Mouse (Mus musculus) T-helper 17 cell (primary cell): ENCODE results near the gene Cdc45.

Source experiments
- in situ Hi-C, 2 experiments: fragments of 300-600 bp; cut with MboI, MseI; formaldehyde crosslinking; loops; 1 replicate in 1 of 2; 2 replicates in 1 of 2; pipeline ENCODE4 v1.15.1; 2025; ENCODE audit warnings: high pct_unique_total_duplicates in 2 of 2

The Cdc45 gene

DNA sequence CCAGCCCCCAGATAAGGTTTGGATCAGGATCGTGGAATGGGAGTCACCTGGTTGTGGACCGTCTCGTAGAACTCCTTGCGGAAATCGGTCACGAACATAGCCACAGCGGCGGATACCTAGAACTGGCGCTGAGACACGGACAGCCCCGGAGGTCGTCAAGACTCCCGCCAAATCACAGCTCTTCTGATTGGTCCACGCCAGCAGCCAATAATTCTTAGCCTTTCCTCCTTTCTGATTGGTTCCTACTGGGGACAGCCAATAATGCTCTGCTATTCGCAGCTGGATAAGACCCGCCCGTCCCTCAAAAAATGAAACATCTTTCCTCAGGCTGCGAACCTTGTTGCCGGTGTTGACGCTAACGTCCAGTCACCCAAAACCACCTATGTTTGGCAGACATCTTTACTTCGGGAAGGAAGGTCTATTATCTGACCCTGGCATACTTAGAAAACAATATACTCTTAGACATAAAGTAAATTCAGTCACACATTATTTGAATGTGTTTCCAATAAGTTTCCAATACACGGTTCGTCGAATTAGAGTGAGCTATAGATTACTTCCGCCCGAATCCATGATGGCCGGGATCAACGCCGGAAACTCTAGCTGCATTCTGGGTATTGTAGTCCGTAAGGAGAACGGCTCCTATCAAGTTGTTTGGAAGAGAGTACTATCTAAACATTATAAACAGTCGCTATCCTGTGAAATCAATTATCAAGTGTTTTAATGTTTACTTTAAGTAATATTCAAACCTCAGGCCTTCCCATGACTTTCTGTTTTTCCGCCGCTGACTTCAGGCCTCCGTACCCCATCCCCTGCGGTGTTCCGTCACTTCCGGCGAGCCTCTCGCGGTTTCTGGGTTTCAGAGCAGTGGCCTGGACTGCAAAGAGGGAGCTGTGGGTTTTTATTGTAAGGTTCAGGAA lies at the start of gene Cdc45, which contains the start of gene Ufd1:
TSS of gene Cdc45 (minus strand) at position 520 of the 917 bp plus-strand sequence.
TSS of gene Ufd1 (plus strand) at position 312 of the 917 bp plus-strand sequence.
- in situ Hi-C loops = loop anchor here (5.0 kb wide), 2 partner anchors 66 to 559 kb away; partner anchors contain the start of genes Hira (in 1 of the 2) and Mrpl40 (in 1 of the 2)

DNA sequence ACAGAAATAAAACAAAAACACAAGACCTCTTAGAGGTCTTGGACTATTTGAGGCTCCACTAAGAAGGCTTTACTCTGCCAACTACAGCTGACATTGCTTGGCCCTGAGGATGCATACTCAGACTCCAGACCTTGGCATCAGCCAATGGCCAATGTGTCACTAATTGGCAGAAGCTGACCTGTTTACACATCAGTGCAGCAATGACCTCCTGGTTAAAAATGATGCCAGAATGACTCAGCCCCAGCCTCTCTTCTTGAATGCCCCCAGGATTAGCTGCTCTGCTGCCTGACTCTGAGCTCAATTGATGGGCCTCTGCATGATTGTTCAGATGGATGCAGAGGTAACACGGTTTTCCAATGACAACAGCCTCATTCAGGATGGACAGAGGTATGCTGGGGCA lies 48.4 kb upstream of the Cdc45 start:
- in situ Hi-C loops = no loop called here

DNA sequence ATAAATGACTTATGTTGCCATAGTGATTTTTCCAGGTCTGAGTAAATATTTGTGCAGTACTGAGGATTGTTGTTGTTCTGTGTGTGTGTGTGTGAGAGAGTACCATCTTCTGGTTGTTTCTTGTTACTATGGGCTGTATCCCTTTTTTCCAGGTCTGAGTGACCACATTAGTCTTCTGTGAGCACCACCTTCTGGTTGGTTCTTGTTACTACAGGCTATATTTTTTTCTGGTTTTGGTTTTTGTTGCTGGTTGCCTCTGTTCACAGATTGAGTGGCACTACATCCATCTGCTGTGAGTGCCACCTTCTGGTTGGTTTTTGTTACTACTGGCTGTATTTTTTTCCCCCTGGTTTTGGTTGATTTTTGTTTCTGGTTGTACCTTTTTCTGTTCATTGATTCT lies 46.8 kb upstream of the Cdc45 start:
- in situ Hi-C loops = loop anchor here (5.0 to 10.0 kb wide), 2 partner anchors 164 to 166 kb away; no protein-coding TSS in a partner anchor

DNA sequence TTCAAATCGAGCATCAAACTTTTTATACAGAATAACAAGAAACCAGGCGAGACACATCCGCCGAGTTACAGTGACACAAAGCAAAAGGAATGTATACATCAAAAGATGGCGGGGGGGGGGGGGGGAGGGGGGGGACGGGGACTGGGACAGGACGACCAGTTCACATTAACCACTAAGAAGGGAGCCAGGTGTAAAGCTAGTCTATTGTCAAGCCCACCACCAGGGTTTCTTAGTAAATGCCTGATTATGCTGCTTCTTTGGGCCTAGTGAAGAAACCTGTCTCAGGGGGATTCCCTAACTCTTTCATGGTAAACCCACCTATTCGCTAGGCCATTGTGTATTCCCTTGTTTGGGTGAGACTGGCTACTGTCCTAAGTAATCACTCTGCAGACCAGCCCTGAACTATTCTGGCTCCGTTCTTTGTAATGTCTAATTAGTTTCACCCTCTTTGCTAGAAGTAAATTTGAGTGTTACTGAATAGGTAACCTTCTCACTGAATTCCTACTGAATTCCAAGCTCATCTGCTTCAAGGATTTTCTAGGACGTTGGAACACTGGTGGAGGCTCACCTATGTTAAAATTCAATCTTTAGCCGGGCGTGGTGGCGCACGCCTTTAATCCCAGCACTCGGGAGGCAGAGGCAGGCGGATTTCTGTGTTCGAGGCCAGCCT lies 37.9 kb upstream of the Cdc45 start:
- in situ Hi-C loops = loop anchor here in 1 of 2 experiments (10.0 kb wide), 1 partner anchor 155 kb away; no protein-coding TSS in a partner anchor

- in situ Hi-C loops = no loop called here
These were observed 34.6 kb upstream of the Cdc45 start for GRCm38 (mm10) chr16:18846301-18846820.

GRCm38 (mm10) chr16:18838346-18838745 lies 26.6 kb upstream of the Cdc45 start:
- in situ Hi-C loops = no loop called here

DNA sequence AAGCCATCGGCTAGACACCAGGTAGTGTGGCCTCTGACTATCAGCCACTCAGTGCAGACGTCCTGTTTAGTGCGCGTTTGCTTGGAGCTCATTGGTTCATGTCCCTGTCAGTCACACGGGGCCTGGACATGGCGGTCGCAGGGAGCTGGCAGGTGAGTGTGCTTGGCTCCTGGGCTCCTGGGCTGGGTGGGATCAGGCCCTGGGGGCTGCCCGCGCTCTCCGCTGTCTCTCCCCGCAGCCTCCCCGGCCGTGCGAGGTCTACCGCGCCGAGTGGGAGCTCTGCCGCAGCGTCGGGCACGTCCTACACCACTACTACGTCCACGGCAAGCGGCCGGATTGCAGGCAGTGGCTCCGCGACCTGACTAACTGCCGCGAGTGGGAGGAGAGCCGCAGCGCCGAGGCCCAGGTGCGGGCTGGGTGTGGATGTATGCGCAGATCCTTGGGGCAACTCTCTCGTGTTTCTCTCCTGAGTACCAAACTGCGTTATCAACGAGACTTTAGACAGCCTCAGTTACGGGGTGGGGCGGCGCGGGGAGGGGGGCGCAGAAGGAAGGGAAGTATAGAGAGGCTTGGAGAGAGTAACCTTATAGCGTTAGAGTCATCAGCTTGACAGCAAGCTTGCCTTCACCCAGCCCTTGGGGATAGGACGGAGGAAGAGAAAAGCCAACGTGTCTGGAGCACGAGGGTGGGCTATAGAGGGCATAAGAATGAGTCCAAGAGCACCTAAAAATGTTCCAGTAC lies 24.9 kb upstream of the Cdc45 start, which contains the start of the genes 2510002D24Rik and Gm28539:
TSS of gene 2510002D24Rik (plus strand) at position 111 of the 741 bp plus-strand sequence.
TSS of gene Gm28539 (plus strand) at position 117 of the 741 bp plus-strand sequence.
- in situ Hi-C loops = no loop called here

DNA sequence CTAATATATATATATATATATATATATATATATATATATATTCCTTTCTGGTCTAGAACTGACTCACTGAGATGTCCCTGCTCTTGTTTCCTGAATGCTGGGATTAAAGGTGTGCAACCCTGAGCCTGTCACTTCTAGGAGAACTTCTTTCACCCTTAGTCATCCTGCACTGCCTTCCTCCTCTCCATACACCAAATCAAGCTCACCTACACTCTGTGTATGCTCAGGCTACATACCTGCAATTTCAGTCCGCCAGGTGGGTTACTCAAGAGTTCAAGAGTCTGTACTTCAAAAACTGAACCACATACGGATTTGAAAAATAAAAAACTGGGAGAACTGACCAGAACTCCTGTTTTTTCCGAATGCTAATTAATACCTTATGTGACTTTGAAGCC lies 24.3 kb upstream of the Cdc45 start:
- in situ Hi-C loops = no loop called here

DNA sequence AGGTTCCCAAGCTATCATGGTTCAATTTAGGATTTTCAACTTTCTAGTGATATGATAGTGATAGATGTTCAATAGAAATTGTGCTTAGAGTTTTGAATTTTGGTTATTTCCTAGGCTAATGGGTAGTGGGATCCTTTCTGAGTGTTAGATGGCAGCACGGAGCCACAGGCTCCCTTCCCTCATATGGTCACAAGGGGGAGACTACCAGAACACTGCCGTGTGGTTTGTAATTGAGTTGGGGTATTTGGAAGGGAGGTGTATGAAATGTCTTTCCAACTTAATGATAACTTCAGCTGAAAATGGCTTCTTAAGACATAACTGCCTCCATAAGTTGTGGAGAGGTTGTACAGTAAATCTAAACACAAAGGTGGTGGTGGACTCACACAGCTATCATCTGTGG lies 21.7 kb upstream of the Cdc45 start:
- in situ Hi-C loops = no loop called here

- in situ Hi-C loops = no loop called here
These were observed 17.3 kb upstream of the Cdc45 start for GRCm38 (mm10) chr16:18829102-18829501.

- in situ Hi-C loops = no loop called here
These were observed 16.8 kb upstream of the Cdc45 start for GRCm38 (mm10) chr16:18828630-18829029.

- in situ Hi-C loops = no loop called here
These were observed 11.1 kb upstream of the Cdc45 start for GRCm38 (mm10) chr16:18822925-18823324.

GRCm38 (mm10) chr16:18822356-18822755 lies 10.6 kb upstream of the Cdc45 start:
- in situ Hi-C loops = no loop called here

GRCm38 (mm10) chr16:18812385-18812910 lies 661 bp upstream of the Cdc45 start:
- in situ Hi-C loops = loop anchor here (5.0 kb wide), 2 partner anchors 65 to 560 kb away; partner anchors contain the start of genes Hira (in 1 of the 2) and Mrpl40 (in 1 of the 2)

DNA sequence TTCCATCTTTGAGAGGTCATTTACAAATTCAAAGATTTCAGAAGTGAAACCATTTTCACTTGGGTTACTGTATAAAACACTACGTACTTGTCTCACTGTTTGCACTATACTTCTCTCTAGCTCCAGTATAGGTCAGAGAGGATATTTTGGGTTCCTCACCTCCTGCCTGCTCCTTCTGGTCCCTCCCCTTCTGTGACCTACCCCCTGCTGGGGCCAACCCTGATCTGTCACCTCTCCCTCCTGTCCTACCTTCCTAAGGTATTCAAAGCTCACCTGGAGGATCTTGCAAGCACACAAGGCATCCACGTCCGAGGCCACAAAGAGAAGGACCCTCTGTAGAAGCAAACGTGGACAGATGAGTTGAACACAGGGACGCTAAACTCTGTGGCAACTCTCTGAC lies 755 bp downstream of the Cdc45 start:
- in situ Hi-C loops = loop anchor here (5.0 kb wide), 2 partner anchors 66 to 559 kb away; partner anchors contain the start of genes Hira (in 1 of the 2) and Mrpl40 (in 1 of the 2)

GRCm38 (mm10) chr16:18809001-18809400 lies 2.8 kb downstream of the Cdc45 start:
- in situ Hi-C loops = no loop called here

DNA sequence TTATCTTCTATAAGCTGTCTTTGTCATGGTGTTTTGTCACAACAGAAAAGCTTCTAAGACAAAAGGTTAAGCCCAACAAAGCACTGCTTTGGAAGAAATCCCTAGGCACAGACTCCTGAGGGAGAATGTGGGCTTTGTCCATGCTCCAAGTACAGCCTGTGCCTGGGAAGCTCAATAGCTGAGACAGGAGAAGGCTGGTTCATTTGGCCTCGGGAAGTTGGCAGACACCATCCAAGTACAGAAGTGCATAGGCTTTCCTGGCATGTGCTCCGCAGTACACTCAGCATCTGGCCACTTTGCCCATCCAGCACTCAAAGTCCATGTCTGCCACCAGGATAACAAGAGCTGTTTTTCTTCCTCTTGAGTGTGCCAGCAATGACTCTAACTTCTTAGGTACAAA lies 6.0 kb downstream of the Cdc45 start:
- in situ Hi-C loops = no loop called here

DNA sequence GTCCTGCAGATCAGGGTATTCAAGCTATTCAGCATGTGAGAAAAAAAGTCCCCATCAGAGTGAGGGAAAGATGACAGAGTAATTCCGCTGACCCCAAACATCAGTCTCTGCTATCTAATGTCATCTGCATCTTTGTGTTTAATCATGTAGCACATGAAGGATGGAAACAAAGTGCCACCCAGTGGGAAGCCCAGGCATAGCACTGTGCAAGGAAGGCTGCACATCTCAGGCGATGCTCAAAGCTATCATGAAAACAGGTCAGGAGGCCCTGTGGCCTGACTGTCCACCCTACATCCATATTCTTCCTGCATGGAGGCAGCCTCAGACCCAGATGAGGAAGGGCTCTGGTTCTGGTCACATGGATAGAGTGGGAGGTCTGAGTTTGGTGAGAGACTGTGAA lies 12.9 kb downstream of the Cdc45 start:
- in situ Hi-C loops = loop anchor here (5.0 kb wide), 2 partner anchors 102 to 107 kb away; no protein-coding TSS in a partner anchor

DNA sequence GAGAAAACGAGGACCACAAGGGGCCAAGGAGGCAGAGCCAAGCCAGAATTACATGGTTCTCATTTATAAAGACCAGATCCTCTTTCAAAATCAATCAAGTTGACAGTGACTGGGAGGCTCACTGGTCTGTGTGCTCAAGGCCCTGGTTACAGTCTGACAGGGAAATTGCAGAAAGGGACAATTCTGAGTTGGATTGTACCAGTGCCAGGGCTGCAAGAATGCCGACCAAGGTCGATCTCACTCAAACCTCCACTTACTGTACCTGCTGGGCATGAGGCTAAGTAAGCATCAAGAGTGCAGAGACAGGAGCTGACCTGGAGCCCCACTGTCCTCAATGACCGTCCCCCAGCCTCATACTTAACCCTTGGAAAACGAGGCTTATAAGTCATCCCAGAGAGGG lies 13.6 kb downstream of the Cdc45 start:
- in situ Hi-C loops = loop anchor here (5.0 kb wide), 2 partner anchors 101 to 106 kb away; no protein-coding TSS in a partner anchor

DNA sequence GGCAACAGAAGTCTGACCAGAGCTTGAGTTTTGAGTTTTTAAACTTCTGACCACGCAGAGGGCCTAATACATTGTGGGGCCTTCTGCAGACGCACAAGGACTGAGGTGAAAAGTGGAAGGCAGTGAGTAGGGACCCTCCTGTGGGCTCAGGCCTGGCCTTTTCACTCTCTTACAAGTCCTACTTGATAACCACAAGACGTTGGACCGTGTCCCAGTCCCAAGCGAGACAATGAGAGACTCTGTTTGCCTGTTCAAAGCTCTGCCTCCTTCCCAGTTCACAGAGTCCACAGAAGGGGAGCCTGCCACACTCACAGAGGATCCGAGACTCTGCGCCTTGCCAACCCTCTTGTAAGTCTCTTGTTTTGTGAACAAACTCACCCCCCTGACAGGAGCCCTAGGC lies 15.1 kb downstream of the Cdc45 start:
- in situ Hi-C loops = loop anchor here (5.0 kb wide), 2 partner anchors 99 to 104 kb away; no protein-coding TSS in a partner anchor
